Mouse (Mus musculus): ENCODE data around the gene Otud7a. TPM values are rescaled to one million over a fixed set of nuclear protein-coding genes. Genes with fewer than 3 reads are reported as not detected.

Gene Otud7a
- polyA plus RNA-seq, 2 experiments: 0.01 TPM; not detected in 1

GRCm38 (mm10) chr7:63604827-63605226, 160.3 kb downstream of the Otud7a start:
- Histone ChIP-seq H3K9me3 (ENCODE audit: control insufficient read depth, low read length) (no peaks in the 10 kb centered on the region), H3K27ac (no peak overlapping the region), H3K9ac (replicated peaks) (no peak overlapping the region), H3K4me1 (replicated peaks; ENCODE audit: control insufficient read depth in 2 of 2, insufficient read depth in 2 of 2, low read length in 1 of 2) (no peaks in the 10 kb centered on the region), H3K4me2 (ENCODE audit: low read depth) (no peak overlapping the region), H3K4me3 (ENCODE audit: insufficient read depth in 1 of 2, low read depth in 2 of 2, low read length in 2 of 2) (no peak overlapping the region), H3K27me3 (ENCODE audit: control insufficient read depth, insufficient read depth, low read length) (no peaks in the 10 kb centered on the region), H3K36me3 (replicated peaks; ENCODE audit: control insufficient read depth, insufficient read depth, low read depth) (no peaks in the 10 kb centered on the region)
- WGBS (ENCODE audit: insufficient replicate concordance): 67% methylated on average over 1 of the region's 1 CpGs
- no peak for ATAC-seq (ENCODE audit: insufficient read depth)
- no peak for DNase-seq (ENCODE audit: low read depth in 3 of 3, low spot score in 3 of 3)
- TF ChIP-seq EP300 (IDR thresholded peaks at IDR 0.05; ENCODE audit: low read depth): no peak
- TF ChIP-seq CTCF (IDR thresholded peaks at IDR 0.05; ENCODE audit: low read depth): no peak

- DNase-seq (ENCODE audit: low read depth in 3 of 3, low spot score in 3 of 3) (no peak), ATAC-seq (ENCODE audit: insufficient read depth) (no peak)
- Histone ChIP-seq H3K9me3 (ENCODE audit: control insufficient read depth, low read length) (no peaks in the 10 kb centered on the region), H3K27me3 (ENCODE audit: control insufficient read depth, insufficient read depth, low read length) (no peaks in the 10 kb centered on the region), H3K9ac (replicated peaks) (no peak overlapping the region), H3K27ac (no peak overlapping the region), H3K36me3 (replicated peaks; ENCODE audit: control insufficient read depth, insufficient read depth, low read depth) (no peaks in the 10 kb centered on the region), H3K4me3 (ENCODE audit: insufficient read depth in 1 of 2, low read depth in 2 of 2, low read length in 2 of 2) (no peak overlapping the region), H3K4me2 (ENCODE audit: low read depth) (no peak overlapping the region), H3K4me1 (replicated peaks; ENCODE audit: control insufficient read depth in 2 of 2, insufficient read depth in 2 of 2, low read length in 1 of 2) (no peaks in the 10 kb centered on the region)
- TF ChIP-seq CTCF (IDR thresholded peaks at IDR 0.05; ENCODE audit: low read depth) (no peak), EP300 (IDR thresholded peaks at IDR 0.05; ENCODE audit: low read depth) (no peak)
- 58% methylated on average over 3 of the region's 3 CpGs for WGBS (ENCODE audit: insufficient replicate concordance)
Observed at GRCm38 (mm10) chr7:63617018-63617417, 172.5 kb downstream of the Otud7a start.

- no peak overlapping the region for H3K9ac ChIP-seq (replicated peaks)
- H3K4me2 ChIP-seq (ENCODE audit: low read depth): no peak overlapping the region
- TF ChIP-seq CTCF (IDR thresholded peaks at IDR 0.05; ENCODE audit: low read depth): no peak
- TF ChIP-seq EP300 (IDR thresholded peaks at IDR 0.05; ENCODE audit: low read depth): no peak
- no peak overlapping the region for H3K27ac ChIP-seq
- no peak overlapping the region for H3K4me3 ChIP-seq (ENCODE audit: insufficient read depth in 1 of 2, low read depth in 2 of 2, low read length in 2 of 2)
- no peak for ATAC-seq (ENCODE audit: insufficient read depth)
- H3K27me3 ChIP-seq (ENCODE audit: control insufficient read depth, insufficient read depth, low read length): no peaks in the 10 kb centered on the region
- WGBS (ENCODE audit: insufficient replicate concordance): 69% methylated on average over 5 of the region's 5 CpGs
- no peaks in the 10 kb centered on the region for H3K4me1 ChIP-seq (replicated peaks; ENCODE audit: control insufficient read depth in 2 of 2, insufficient read depth in 2 of 2, low read length in 1 of 2)
- no peak for DNase-seq (ENCODE audit: low read depth in 3 of 3, low spot score in 3 of 3)
- H3K9me3 ChIP-seq (ENCODE audit: control insufficient read depth, low read length): no peaks in the 10 kb centered on the region
- no peaks in the 10 kb centered on the region for H3K36me3 ChIP-seq (replicated peaks; ENCODE audit: control insufficient read depth, insufficient read depth, low read depth)
Observed at GRCm38 (mm10) chr7:63620776-63621340, 176.3 kb downstream of the Otud7a start.

DNA sequence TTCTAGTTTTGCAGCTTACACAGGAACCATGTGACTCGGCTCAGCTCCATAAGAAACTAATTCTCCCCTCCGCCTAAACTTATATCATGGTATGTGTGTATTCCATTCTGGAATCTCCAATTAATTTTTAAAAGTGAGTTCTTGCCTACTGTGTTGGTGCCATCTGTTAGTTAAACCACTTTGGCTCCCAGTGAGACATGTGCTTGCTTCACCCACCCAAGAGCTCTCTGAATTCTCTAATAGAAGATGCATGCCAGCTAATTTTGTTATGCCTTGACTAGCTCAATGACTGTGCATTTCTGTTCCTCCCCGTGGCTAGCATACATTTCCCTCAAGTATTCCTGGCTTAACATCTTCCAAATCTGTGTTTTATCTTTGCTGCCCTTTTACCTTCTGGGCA, 193.1 kb downstream of the Otud7a start:
- no peak for DNase-seq (ENCODE audit: low read depth in 3 of 3, low spot score in 3 of 3)
- ATAC-seq (ENCODE audit: insufficient read depth): no peak
- H3K36me3 ChIP-seq (replicated peaks; ENCODE audit: control insufficient read depth, insufficient read depth, low read depth): no peaks in the 10 kb centered on the region
- no peak overlapping the region for H3K4me2 ChIP-seq (ENCODE audit: low read depth)
- no peak overlapping the region for H3K27ac ChIP-seq
- H3K27me3 ChIP-seq (ENCODE audit: control insufficient read depth, insufficient read depth, low read length): no peaks in the 10 kb centered on the region
- H3K9ac ChIP-seq (replicated peaks): no peak overlapping the region
- WGBS (ENCODE audit: insufficient replicate concordance): 60% methylated on average over 3 of the region's 3 CpGs
- H3K9me3 ChIP-seq (ENCODE audit: control insufficient read depth, low read length): no peaks in the 10 kb centered on the region
- TF ChIP-seq EP300 (IDR thresholded peaks at IDR 0.05; ENCODE audit: low read depth) (no peak), CTCF (IDR thresholded peaks at IDR 0.05; ENCODE audit: low read depth) (no peak)
- no peaks in the 10 kb centered on the region for H3K4me1 ChIP-seq (replicated peaks; ENCODE audit: control insufficient read depth in 2 of 2, insufficient read depth in 2 of 2, low read length in 1 of 2)
- H3K4me3 ChIP-seq (ENCODE audit: insufficient read depth in 1 of 2, low read depth in 2 of 2, low read length in 2 of 2): no peak overlapping the region

GRCm38 (mm10) chr7:63644002-63644401, 199.5 kb downstream of the Otud7a start:
- H3K4me1 ChIP-seq (replicated peaks; ENCODE audit: control insufficient read depth in 2 of 2, insufficient read depth in 2 of 2, low read length in 1 of 2): no peaks in the 10 kb centered on the region
- no peak overlapping the region for H3K4me3 ChIP-seq (ENCODE audit: insufficient read depth in 1 of 2, low read depth in 2 of 2, low read length in 2 of 2)
- ATAC-seq (ENCODE audit: insufficient read depth) (no peak), DNase-seq (ENCODE audit: low read depth in 3 of 3, low spot score in 3 of 3) (no peak)
- TF ChIP-seq EP300 (IDR thresholded peaks at IDR 0.05; ENCODE audit: low read depth): no peak
- no peak overlapping the region for H3K27ac ChIP-seq
- H3K36me3 ChIP-seq (replicated peaks; ENCODE audit: control insufficient read depth, insufficient read depth, low read depth): no peaks in the 10 kb centered on the region
- H3K9ac ChIP-seq (replicated peaks): no peak overlapping the region
- no peak overlapping the region for H3K4me2 ChIP-seq (ENCODE audit: low read depth)
- H3K9me3 ChIP-seq (ENCODE audit: control insufficient read depth, low read length): no peaks in the 10 kb centered on the region
- WGBS (ENCODE audit: insufficient replicate concordance): 52% methylated on average over 1 of the region's 1 CpGs
- no peaks in the 10 kb centered on the region for H3K27me3 ChIP-seq (ENCODE audit: control insufficient read depth, insufficient read depth, low read length)
